Mouse (Mus musculus) lung, adult 2 months (tissue): ENCODE measurements around the gene Hagh. TPM values are rescaled to one million over a fixed set of nuclear protein-coding genes. Genes with fewer than 3 reads are reported as not detected.

Source experiments
- DNase-seq: peaks from one replicate; pipeline ENCODE4 v3.0.0; 2022
- H3K4me1 ChIP-seq: fragments of 200-500 bp; 2 replicates; pipeline ENCODE4 v1.6.1; 2011; ENCODE audit warnings: low read length; ENCODE audit not compliant: control insufficient read depth, insufficient read depth
- H3K4me3 ChIP-seq: fragments of 200-500 bp; replicated peaks from 2 replicates; pipeline ENCODE3; 2011; ENCODE audit warnings: low read depth, mild to moderate bottlenecking, control low read depth, low read length; ENCODE audit errors: extremely low read depth
- CTCF ChIP-seq: fragments of 200-500 bp; IDR thresholded peaks from 2 replicates; pipeline ENCODE4 v1.5.1; 2011; ENCODE audit warnings: mild to moderate bottlenecking, low read length, control low read depth; ENCODE audit not compliant: insufficient read depth
- POLR2A ChIP-seq: fragments of 200-500 bp; IDR thresholded peaks from 2 replicates; pipeline ENCODE4 v1.6.1; 2011; ENCODE audit warnings: low read depth, mild to moderate bottlenecking, control low read depth, low read length, borderline replicate concordance; ENCODE audit errors: extremely low read depth
- WGBS: fragments of 180-500 bp; shearing (Covaris S2); methylation state at CpG from one replicate; pipeline ENCODE4 v1.1.7; 2018; 5-methylcytosine and 5-hydroxymethylcytosine counted together
- polyA plus RNA-seq: library from polyadenylated mRNA; depleted of rRNA; stranded (reverse); fragments of >200 nt; gene quantifications from 2 replicates; pipeline ENCODE4 v1.2.3, GENCODE M21; 2012

The Hagh gene
- polyA plus RNA-seq, 1 experiment = 56.1 TPM

DNA sequence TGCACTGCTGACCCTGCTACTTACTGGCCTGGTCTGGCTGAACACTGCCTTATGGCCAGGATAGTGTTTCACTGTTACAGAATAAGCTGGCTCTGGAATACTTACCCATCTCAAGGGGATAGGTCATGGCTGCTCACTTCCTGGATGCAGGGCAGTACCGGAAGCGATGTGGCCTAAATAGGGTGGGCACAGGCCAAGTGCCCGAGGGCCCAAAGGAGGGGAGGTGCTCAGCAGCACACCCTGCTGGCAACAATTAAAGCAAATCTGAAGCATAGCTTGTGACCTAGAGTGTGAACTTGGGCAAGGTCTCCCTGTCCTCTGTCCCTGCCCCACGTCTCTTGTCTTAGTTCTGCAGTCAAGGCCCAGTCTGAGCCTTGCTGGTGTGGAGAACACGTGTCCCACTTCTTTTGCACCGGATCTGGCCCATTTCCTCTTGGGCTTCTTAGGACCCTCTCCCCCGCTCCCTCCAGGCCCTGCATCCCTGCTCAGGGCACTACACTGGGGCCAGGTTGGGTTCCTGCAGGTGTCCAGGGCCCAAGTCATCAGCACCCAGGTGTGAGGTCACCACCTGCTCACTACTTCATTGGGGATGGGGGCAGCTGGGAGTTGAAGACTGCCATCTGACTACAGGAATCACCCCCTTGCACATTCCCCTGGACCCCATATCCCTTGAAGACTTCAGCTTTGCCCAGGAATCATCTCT, 41.9 kb downstream of the Hagh start:
- peaks cover 6% of the 10 kb centered on the region; the same call in 1 of the 2 replicates for H3K4me1 ChIP-seq
- TF ChIP-seq CTCF (peak; percentile 61), POLR2A (no peak)
- DNase-seq = no peak
- H3K4me3 ChIP-seq = no peak overlapping the region
- WGBS = 45% methylated on average over 7 of the region's 7 CpGs

DNA sequence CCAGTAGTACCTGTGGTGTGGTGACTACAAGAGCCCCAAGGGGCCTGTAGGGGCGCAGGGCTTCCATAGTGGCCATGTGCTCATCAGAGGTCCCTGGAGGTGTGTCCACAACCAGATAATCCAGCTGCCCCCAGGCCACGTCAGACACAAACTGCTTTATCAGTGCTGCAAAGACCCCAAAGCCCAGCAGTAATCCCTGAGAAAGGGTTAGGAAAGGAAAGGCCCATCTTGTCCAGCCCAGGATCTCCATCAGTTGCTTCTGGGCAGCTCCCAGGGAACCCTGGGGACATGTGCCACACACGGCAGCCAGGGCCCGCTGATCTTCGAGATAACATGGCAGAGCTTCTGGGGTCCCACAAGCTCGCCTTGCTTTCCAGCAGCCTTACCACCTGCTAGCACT, 44.4 kb downstream of the Hagh start:
- Histone ChIP-seq H3K4me3 (no peak overlapping the region), H3K4me1 (peaks cover 9% of the 10 kb centered on the region; the same call in 1 of the 2 replicates)
- no peak for DNase-seq
- TF ChIP-seq CTCF (no peak), POLR2A (no peak)
- WGBS = 80% methylated on average over 6 of the region's 6 CpGs

DNA sequence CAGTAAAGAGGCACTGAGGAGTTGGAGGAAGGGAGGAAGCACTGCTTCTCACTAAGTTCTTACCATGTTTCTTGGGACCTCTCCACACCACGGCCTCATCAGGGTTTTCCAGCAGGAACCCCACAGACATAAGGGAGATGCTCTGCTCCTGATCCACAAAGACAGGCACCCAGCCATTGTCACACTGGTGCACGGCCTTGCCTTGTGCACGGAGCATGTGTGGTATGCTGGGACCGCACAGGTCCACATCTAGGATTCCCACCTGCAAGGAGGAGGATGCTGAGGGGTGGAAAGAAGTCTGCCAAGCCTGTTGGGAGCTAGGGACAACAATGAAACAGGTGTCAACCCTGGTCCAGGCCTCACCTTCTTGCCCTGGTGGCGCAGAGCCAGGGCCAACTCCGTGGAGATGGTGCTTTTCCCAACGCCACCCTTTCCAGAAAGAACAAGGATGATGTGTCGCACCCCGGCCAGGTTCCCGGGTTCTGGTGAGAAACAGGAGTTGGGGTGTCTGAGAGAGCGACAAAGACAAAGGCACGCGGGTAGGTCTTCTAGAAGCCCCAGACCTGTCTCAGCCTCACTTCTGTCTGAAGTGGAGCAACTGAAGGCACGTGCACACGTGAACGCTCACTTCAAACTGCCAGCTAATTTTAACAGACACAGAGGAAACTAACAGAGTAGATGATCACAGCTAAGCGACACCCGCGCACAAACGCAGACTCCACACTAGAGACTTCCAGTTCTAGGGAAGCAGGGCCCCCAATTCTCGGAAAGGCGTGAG, 45.6 kb downstream of the Hagh start:
- TF ChIP-seq POLR2A (no peak), CTCF (no peak)
- peak overlapping the region; percentile 99 for H3K4me3 ChIP-seq
- WGBS = 20% methylated on average over 22 of the region's 22 CpGs
- peaks cover 9% of the 10 kb centered on the region; the same call in 1 of the 2 replicates for H3K4me1 ChIP-seq
- no peak for DNase-seq

DNA sequence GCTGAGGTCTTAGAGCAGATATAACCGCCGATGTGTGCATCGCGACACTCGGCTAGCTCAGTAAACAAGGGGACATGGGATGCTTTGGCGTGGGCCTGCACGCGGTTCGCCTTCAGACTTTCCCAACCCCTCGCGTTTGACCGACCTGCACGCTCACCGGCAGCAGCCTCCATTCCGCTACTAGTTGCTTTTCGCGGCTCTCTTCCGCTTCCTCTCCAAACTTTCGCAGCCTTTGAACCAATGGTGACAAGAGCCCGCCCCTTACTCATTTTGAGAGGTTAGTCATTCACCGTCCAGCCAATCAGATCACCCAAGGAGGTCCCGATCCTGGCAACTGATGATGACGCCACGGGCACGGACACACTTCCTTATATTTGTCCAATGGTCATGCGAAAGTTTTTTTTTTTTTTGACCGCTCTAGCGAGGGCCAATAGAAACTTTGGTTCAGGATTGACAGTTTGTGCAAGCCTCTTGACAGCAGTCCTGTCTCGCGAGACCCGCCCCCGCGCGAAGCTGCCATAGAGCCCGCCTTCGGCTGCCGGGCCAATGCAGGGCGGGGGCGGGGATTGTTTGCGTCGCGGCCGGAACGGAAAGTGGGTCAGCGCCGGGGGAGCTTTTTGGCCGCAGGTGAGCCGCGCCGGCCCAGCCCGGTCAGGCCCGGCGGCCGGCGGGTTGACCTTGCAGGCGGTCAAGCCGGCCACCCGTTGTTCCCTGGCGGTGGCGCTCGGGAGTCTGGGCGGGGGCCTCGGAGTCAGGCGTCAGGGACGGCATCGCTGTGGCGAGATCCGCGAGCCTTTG, 46.4 kb downstream of the Hagh start, which contains the start of the genes Nubp2 and Spsb3:
Nubp2 (minus strand) TSS at position 216 of the 798 bp plus-strand sequence.
Spsb3 (plus strand) TSS at position 510 of the 798 bp plus-strand sequence.
- under 1% methylated on average over 69 of the region's 69 CpGs for WGBS
- Histone ChIP-seq H3K4me1 (peaks cover 9% of the 10 kb centered on the region; the same call in 1 of the 2 replicates), H3K4me3 (peak within 1 kb of the TSS; percentile 99)
- peak; percentile 90 for TF ChIP-seq POLR2A
- TF ChIP-seq CTCF = no peak
- DNase-seq = peak; percentile 95

DNA sequence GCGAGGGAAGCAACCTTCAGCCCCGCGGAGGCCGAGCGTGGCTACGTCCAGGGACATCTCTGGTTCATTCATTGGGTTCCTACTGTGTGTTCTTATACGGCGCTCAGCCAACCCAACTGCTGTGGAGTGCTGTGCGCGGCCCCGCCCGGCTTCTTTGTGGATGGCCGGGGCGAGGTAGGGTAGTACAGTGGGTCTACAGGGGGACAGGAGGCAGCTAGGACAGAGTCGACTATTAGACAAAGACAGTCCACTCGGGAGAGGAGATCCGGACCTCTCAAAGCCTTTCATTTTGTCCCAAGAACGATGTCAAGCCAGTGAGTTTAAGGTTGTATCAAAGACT, 47.0 kb downstream of the Hagh start:
- peak overlapping the region; percentile 63 for H3K4me3 ChIP-seq
- H3K4me1 ChIP-seq = peaks cover 9% of the 10 kb centered on the region; the same call in 1 of the 2 replicates
- WGBS = 1% methylated on average over 18 of the region's 18 CpGs
- TF ChIP-seq CTCF = no peak
- TF ChIP-seq POLR2A = no peak
- DNase-seq = no peak

DNA sequence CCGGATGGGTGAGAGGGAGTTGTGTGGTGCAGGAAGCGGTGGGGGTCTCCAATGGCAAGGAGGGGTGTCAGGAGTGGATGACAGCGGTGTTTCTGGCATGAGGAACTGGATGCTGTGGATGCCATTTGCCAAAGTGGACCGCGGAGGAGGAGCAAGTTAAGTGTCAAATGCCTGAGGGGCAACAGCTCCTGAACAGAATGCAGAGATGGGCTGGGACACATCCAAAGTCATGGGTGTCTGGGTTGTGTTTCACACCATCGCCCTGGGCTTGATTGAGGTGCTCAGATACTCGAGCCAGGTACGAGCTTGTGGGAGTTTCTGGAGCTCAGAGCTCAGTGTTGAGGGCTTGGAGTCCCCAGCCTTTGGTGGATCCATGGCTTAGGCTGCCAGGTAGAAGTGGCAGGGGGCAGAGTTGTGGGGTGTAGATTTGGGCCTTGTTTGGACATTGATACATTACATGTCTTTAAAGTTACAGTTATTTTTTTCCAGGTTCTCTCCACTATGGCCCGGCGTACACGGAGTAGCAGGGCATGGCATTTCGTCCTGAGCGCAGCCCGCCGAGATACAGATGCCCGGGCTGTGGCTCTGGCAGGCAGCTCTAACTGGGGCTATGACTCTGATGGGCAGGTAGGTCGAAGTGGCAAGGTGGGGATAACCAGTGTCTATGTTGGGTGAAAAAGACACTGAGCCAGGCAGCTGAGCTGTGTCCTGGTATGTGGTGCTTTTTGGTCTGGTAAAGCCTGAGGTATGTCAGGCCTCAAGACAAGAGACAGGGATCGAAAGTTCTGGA, 47.5 kb downstream of the Hagh start:
- TF ChIP-seq CTCF (no peak), POLR2A (peak; percentile 13; the same call in 1 of the 2 replicates)
- Histone ChIP-seq H3K4me1 (peaks cover 9% of the 10 kb centered on the region; the same call in 1 of the 2 replicates), H3K4me3 (peak overlapping the region; percentile 63)
- no peak for DNase-seq
- 56% methylated on average over 18 of the region's 18 CpGs for WGBS

DNA sequence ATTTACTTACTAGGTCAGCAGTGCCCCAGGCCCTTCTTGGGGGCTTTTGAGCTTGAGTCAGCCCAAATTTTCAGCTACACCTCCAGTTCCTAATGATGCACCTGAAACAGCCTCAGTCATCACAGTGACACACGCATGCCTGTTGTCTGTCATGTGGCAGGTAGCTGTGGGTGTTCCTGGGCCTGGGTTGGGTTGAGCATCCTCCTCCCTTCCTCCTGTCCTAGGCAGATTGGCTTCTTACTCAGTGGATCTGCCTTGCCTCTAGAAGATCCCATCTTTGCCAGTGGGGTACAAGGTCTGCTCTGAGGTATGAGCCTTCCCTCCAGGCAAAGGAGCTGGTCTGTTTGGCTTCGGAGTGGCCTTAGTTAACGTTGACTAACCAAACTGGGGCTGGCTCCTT, 48.9 kb downstream of the Hagh start:
- TF ChIP-seq POLR2A (peak; percentile 38; the same call in 1 of the 2 replicates), CTCF (no peak)
- H3K4me1 ChIP-seq = peaks cover 9% of the 10 kb centered on the region; the same call in 1 of the 2 replicates
- 83% methylated on average over 3 of the region's 3 CpGs for WGBS

More for the DNA sequence above, 48.9 kb downstream of the Hagh start:
- DNase-seq = no peak
- H3K4me3 ChIP-seq = no peak overlapping the region
